Mouse (Mus musculus): ENCODE measurements around the gene Nsfl1c.

DNA sequence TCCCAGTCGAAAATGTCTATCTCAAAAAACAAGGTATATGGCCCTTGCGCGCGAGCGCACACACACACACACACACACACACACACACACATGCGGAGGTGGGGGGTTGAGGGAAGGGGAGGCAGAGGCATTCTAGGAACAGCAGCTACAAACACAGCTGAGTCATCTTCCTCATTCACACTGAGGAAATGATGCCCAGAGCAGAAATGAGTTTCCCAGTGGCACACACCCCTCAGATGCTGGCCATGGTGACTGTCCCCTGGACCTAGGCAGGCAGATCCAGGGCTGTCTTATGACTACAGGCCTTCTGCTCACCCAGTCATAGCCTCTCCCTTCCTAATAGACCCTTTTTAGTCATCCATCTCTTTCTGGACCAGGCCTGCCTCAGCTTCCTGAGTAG is 39.6 kb downstream of the Nsfl1c start:
- TF ChIP-seq POLR2A (IDR thresholded peaks at IDR 0.05; ENCODE audit: low read depth, low read length), result no peak
- no peak for TF ChIP-seq CTCF (IDR thresholded peaks at IDR 0.05; ENCODE audit: borderline replicate concordance, insufficient read depth, low read length)
